ENCODE assay signal across 8 mouse cellular contexts in genomic region chr11:58093021-58093528, GRCm38 (mm10). TPM values are rescaled to one million over a fixed set of nuclear protein-coding genes. Genes with fewer than 3 reads are reported as not detected.
A peak's percentile ranks its signal among the peaks of the same experiment; 100 is the strongest.
DNase-seq lines count a peak whose midpoint lies in the region; ATAC-seq and TF ChIP-seq lines count a peak whose summit lies in the region.

Gene Gm12248 (minus strand): TSS chr11:58093134.

- H3K4me1 ChIP-seq in embryonic fibroblast, embryonic 13.5 days (ENCODE audit: control insufficient read depth, insufficient read depth, low read length): 0 out of 2 replicates have a peak, but pooled peaks cover 5% of the 10 kb centered on the region
- H3K4me1 ChIP-seq in hindbrain, postnatal 0 days (ENCODE audit: insufficient read depth, low read length): no peaks in the 10 kb centered on the region
- H3K4me1 ChIP-seq in liver, embryonic 16.5 days (ENCODE audit: control insufficient read depth, low read depth, low read length): no peaks in the 10 kb centered on the region; the same call in 1 of the 2 replicates
- 0 out of 2 replicates have a peak, but pooled peaks cover 3% of the 10 kb centered on the region for H3K4me1 ChIP-seq in stomach, embryonic 14.5 days (ENCODE audit: control insufficient read depth, insufficient read depth, low read length)

- TF ChIP-seq POLR2A in embryonic fibroblast, embryonic 13.5 days (IDR thresholded peaks at IDR 0.05; ENCODE audit: low read depth, low read length): 0 out of 2 replicates have a peak, but pooled peaks have one; percentile 32

- no peaks in the 10 kb centered on the region for H3K27me3 ChIP-seq in hindbrain, postnatal 0 days (ENCODE audit: insufficient read depth, low read length)
- peaks cover 17% of the 10 kb centered on the region for H3K27me3 ChIP-seq in liver, embryonic 16.5 days (ENCODE audit: control insufficient read depth, insufficient read depth, low read depth, low read length)
- no peaks in the 10 kb centered on the region for H3K27me3 ChIP-seq in stomach, embryonic 14.5 days (ENCODE audit: control insufficient read depth, insufficient read depth, low read length)

- no peak for ATAC-seq in hindbrain, postnatal 0 days
- peak; percentile 12; the same call in 1 of the 2 replicates for ATAC-seq in liver, embryonic 16.5 days (ENCODE audit: low read depth)
- 0 out of 2 replicates have a peak, but pooled peaks have one; percentile 57 for ATAC-seq in stomach, embryonic 14.5 days (ENCODE audit: insufficient number of reproducible peaks, insufficient read depth, low FRiP score, low read depth)

- H3K4me3 ChIP-seq in embryonic fibroblast, embryonic 13.5 days (ENCODE audit: insufficient read depth, low read length): peak within 1 kb of the TSS; percentile 5; the same call in 1 of the 2 replicates
- H3K4me3 ChIP-seq in hindbrain, postnatal 0 days (ENCODE audit: low read length): no peak within 1 kb of the TSS
- peak within 1 kb of the TSS; percentile 20 for H3K4me3 ChIP-seq in liver, embryonic 16.5 days (ENCODE audit: low read depth, low read length)
- peak within 1 kb of the TSS; percentile 5; the same call in 1 of the 2 replicates for H3K4me3 ChIP-seq in stomach, embryonic 14.5 days (ENCODE audit: low read depth, low read length)

- H3K9me3 ChIP-seq in hindbrain, postnatal 0 days (ENCODE audit: low read length): no peaks in the 10 kb centered on the region
- H3K9me3 ChIP-seq in liver, embryonic 16.5 days (replicated peaks; ENCODE audit: control insufficient read depth, low read length): no peaks in the 10 kb centered on the region
- H3K9me3 ChIP-seq in stomach, embryonic 14.5 days (ENCODE audit: control insufficient read depth, low read depth, low read length): no peaks in the 10 kb centered on the region

- WGBS in hindbrain, postnatal 0 days: 22% methylated on average over 12 of the region's 12 CpGs
- WGBS in liver, embryonic 16.5 days (ENCODE audit: insufficient replicate concordance): 15% methylated on average over 12 of the region's 12 CpGs
- WGBS in stomach, embryonic 14.5 days: 16% methylated on average over 12 of the region's 12 CpGs

- H3K4me2 ChIP-seq in hindbrain, postnatal 0 days (ENCODE audit: low read depth, low read length): peak within 1 kb of the TSS; percentile 19; the same call in 1 of the 2 replicates
- H3K4me2 ChIP-seq in liver, embryonic 16.5 days (ENCODE audit: low read depth, low read length): peak within 1 kb of the TSS; percentile 43
- peak within 1 kb of the TSS; percentile 36 for H3K4me2 ChIP-seq in stomach, embryonic 14.5 days (replicated peaks; ENCODE audit: low read depth, low read length)

- DNase-seq in urinary bladder, adult 18-20 months (ENCODE audit: low spot score in 2 of 2): peak; percentile 35 to 43
- no peak for DNase-seq in urinary bladder, adult 2 months (ENCODE audit: low spot score)
- no peak for DNase-seq in hindbrain, postnatal 0 days (ENCODE audit: low spot score)
- no peak for DNase-seq in thymus, postnatal 0 days (ENCODE audit: low spot score)
- no peak for DNase-seq in layer of hippocampus, postnatal 14 days (ENCODE audit: low spot score in 2 of 2)

- no peaks in the 10 kb centered on the region for H3K36me3 ChIP-seq in hindbrain, postnatal 0 days (ENCODE audit: insufficient read depth, low read length)
- no peaks in the 10 kb centered on the region for H3K36me3 ChIP-seq in liver, embryonic 16.5 days (ENCODE audit: control insufficient read depth, insufficient read depth)
- no peaks in the 10 kb centered on the region for H3K36me3 ChIP-seq in stomach, embryonic 14.5 days (ENCODE audit: control insufficient read depth, insufficient read depth, low read length)

- no peak for TF ChIP-seq CTCF in embryonic fibroblast, embryonic 13.5 days (IDR thresholded peaks at IDR 0.05; ENCODE audit: borderline replicate concordance, insufficient read depth, low read length)
- TF ChIP-seq CTCF in hindbrain, postnatal 0 days (IDR thresholded peaks at IDR 0.05; ENCODE audit: low read depth): no peak

- no peak within 1 kb of the TSS for H3K27ac ChIP-seq in embryonic fibroblast, embryonic 13.5 days (ENCODE audit: insufficient read depth, low read length)
- no peak within 1 kb of the TSS for H3K27ac ChIP-seq in hindbrain, postnatal 0 days
- no peak within 1 kb of the TSS for H3K27ac ChIP-seq in liver, embryonic 16.5 days (ENCODE audit: low read length)
- H3K27ac ChIP-seq in stomach, embryonic 14.5 days (ENCODE audit: low read length): no peak within 1 kb of the TSS

- no peak within 1 kb of the TSS for H3K9ac ChIP-seq in hindbrain, postnatal 0 days (replicated peaks; ENCODE audit: low read length)
- no peak within 1 kb of the TSS for H3K9ac ChIP-seq in liver, embryonic 16.5 days (ENCODE audit: low read depth, low read length)
- H3K9ac ChIP-seq in stomach, embryonic 14.5 days (replicated peaks; ENCODE audit: low read depth, low read length): no peak within 1 kb of the TSS

RNA-seq across cellular contexts. Expression of gene Gm12248, which starts in this region (rescaled TPM):
- not detected in 2 replicates for polyA plus RNA-seq in urinary bladder, adult 2 months (2012; rRNA removed)
- polyA plus RNA-seq in embryonic fibroblast, embryonic 13.5 days (2011; ENCODE audit: insufficient read length, low read depth, missing spikeins): not detected in 2 replicates
- total RNA-seq in hindbrain, postnatal 0 days (2014; rRNA removed): not detected in 2 replicates
- not detected in 2 replicates for polyA plus RNA-seq in hindbrain, postnatal 0 days (2015; fragmentation: Nextera tagmentation; extraction: Ambion mirVana)
- not detected in 2 replicates for polyA plus RNA-seq in liver, embryonic 16.5 days (2015; fragmentation: Nextera tagmentation; extraction: Ambion mirVana)
- not detected in 2 replicates for polyA plus RNA-seq in stomach, embryonic 14.5 days (2014; fragmentation: Nextera tagmentation; extraction: Ambion mirVana)
- polyA plus RNA-seq in thymus, postnatal 0 days (2015; fragmentation: Nextera tagmentation; extraction: Ambion mirVana): 0.12 and 0.38 TPM in 2 replicates
- total RNA-seq in layer of hippocampus, postnatal 14 days (2021): not detected

Comparison
In these comparisons a context has a peak if more than half of its experiments do, and no peak if none do; other contexts are left out.
1. DNase-seq: peak in urinary bladder, adult 18-20 months (2 of 2); none in urinary bladder, adult 2 months (single experiment), hindbrain, postnatal 0 days (single experiment), thymus, postnatal 0 days (single experiment) and layer of hippocampus, postnatal 14 days (0 of 2).
2. Peak in ATAC-seq, H3K4me3 ChIP-seq and H3K4me2 ChIP-seq in liver, embryonic 16.5 days; RNA of the gene not detected or under 1 TPM.
3. Peak in ATAC-seq, H3K4me3 ChIP-seq and H3K4me2 ChIP-seq in stomach, embryonic 14.5 days; RNA of the gene not detected or under 1 TPM.
4. Peak in every context shown above with its lines, with median percentiles within 50 percentile points of each other: H3K4me2 ChIP-seq.